Mouse (Mus musculus): ENCODE measurements around the gene Atox1. TPM values are rescaled to one million over a fixed set of nuclear protein-coding genes. Genes with fewer than 3 reads are reported as not detected.

Atox1 gene
- polyA plus RNA-seq (2012; rRNA removed), result 243 and 337 TPM in 2 replicates

DNA sequence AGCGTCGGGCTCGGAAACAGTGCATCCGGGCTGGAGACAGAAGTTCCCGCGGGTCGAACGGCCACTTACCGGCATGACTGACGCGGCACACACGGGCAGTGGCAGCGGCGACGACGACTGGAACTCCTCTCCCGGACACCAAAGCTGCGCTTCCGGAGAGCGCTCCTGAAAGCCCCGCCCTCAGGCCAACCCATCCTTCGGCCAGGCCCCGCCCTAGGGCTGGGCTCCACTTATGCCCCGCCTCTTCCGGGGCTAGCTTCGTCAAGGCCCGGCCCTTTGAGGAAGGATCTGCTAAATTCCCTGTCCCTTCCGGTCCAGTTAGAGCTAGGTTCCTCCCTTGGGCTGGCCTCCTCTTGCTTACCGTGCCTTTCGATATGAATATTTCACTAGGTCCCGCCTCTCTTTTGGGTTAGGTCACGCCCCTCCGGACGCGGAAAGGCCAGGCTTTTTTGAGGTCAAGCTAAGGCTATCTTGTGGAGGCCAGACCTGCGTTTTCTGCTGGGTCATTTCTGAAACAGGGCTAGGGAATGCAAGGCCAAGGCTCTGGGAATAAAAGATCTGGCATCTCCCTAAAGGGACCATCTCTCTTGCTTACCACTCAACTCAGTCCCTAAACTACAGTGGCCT, at the start of gene Atox1:
TSS of gene Atox1 (minus strand) at position 221 of the 627 bp plus-strand sequence.
- peak within 1 kb of the TSS; percentile 87 for H3K4me3 ChIP-seq (replicated peaks; ENCODE audit: extremely low read depth, low read depth, low read length)
- no peak for TF ChIP-seq CTCF (IDR thresholded peaks at IDR 0.05; ENCODE audit: insufficient read depth, low read length)
- peak; percentile 96 for TF ChIP-seq POLR2A (IDR thresholded peaks at IDR 0.05; ENCODE audit: borderline replicate concordance, extremely low read depth, low read depth, low read length)
- DNase-seq, result peak; percentile 93
- WGBS, result under 1% methylated on average over 36 of the region's 36 CpGs
- peaks cover 2% of the 10 kb centered on the region; the same call in 1 of the 2 replicates for H3K4me1 ChIP-seq (ENCODE audit: control insufficient read depth, insufficient read depth, low read length)

DNA sequence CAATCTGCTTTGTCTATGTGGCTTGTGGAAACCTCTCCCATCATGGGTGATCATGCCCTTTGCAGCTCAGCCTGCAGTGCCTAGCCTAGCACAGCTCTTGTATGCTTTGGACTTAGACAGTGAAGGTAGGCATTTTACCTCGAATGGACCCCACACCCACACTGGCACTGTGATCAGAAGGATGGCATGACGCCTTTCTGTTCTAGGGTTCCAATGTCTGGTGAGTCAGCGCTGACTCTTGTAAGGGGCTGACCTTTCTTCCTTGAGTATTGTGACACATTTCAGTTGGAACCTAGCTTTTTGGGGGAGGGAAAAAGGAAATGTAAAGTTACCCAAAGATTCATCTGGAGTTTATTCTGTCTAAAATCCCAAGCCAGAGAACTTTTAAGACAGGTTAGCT, 44.4 kb upstream of the Atox1 start:
- Histone ChIP-seq H3K4me1 (ENCODE audit: control insufficient read depth, insufficient read depth, low read length) (no peaks in the 10 kb centered on the region), H3K4me3 (replicated peaks; ENCODE audit: extremely low read depth, low read depth, low read length) (no peak overlapping the region)
- TF ChIP-seq CTCF (IDR thresholded peaks at IDR 0.05; ENCODE audit: insufficient read depth, low read length) (no peak), POLR2A (IDR thresholded peaks at IDR 0.05; ENCODE audit: borderline replicate concordance, extremely low read depth, low read depth, low read length) (no peak)
- 77% methylated on average over 3 of the region's 3 CpGs for WGBS
- no peak for DNase-seq

DNA sequence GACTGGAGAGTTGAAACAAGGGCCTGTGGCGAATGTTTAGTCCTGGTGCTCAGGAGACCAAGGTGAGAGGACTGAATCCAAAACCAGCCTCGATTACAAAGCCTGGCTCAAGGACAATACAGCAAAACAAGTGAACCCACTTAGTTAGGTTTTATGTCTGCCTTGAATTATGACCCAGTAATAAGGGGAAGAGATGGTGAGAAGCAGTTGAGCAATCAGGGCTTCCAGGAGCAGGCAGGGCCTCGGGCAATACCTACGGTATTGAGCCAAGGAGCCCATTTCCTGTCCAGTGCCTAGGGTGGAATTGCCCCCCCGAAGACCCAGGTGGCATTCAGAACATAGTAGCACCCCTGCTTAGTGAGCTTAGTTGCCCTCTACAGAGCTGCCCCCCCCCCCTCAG, 41.8 kb upstream of the Atox1 start:
- no peak for DNase-seq
- no peaks in the 10 kb centered on the region for H3K4me1 ChIP-seq (ENCODE audit: control insufficient read depth, insufficient read depth, low read length)
- no peak overlapping the region for H3K4me3 ChIP-seq (replicated peaks; ENCODE audit: extremely low read depth, low read depth, low read length)
- WGBS, result 54% methylated on average over 5 of the region's 5 CpGs
- no peak for TF ChIP-seq CTCF (IDR thresholded peaks at IDR 0.05; ENCODE audit: insufficient read depth, low read length)
- no peak for TF ChIP-seq POLR2A (IDR thresholded peaks at IDR 0.05; ENCODE audit: borderline replicate concordance, extremely low read depth, low read depth, low read length)

DNA sequence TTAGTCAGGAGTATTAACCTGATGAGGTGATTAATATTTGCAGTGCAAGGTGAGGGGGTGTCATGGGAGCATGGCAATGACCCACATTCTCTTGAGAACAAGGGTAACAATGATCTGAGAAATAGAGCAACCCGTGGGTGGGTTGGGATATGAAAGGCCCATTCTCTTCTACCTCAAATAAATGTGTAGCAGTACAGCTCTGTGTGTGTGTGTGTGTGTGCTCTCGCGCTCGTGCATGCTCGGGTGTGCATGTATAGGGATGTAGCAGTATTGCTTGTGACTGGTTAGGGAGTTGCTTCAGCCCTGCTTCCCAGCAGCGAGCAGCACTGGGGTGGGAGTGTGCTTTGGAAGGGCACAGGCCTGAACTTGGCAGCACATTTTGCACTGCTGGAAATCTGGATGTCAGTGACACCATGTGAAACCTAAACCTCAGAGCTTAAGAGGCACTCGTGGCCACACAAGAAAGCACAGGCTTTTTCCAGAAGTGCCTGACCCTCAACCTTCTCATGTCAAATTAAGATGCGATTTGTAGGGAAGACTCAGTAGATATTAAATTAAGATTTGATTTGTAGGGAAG, 41.0 kb upstream of the Atox1 start:
- Histone ChIP-seq H3K4me3 (replicated peaks; ENCODE audit: extremely low read depth, low read depth, low read length) (no peak overlapping the region), H3K4me1 (ENCODE audit: control insufficient read depth, insufficient read depth, low read length) (no peaks in the 10 kb centered on the region)
- no peak for DNase-seq
- 76% methylated on average over 8 of the region's 8 CpGs for WGBS
- TF ChIP-seq POLR2A (IDR thresholded peaks at IDR 0.05; ENCODE audit: borderline replicate concordance, extremely low read depth, low read depth, low read length) (no peak), CTCF (IDR thresholded peaks at IDR 0.05; ENCODE audit: insufficient read depth, low read length) (no peak)

DNA sequence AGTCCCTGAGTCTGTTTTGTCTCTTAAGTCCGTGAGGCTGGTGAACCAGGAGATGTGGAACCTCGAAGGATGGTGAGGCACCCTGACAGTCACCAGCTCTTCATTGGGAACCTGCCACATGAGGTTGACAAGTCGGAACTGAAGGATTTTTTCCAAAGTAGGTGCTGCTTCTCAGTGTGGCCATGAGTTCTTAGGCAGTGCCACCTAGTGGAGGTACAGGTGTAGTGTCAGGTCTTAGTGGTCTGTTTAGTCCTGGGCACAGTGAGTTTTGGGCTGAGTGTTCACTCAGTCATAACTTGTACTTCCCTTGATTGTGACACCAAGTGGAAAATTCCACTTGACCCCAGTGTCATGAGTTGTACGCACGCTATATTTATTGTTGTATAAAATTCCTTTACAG, 36.8 kb upstream of the Atox1 start:
- Histone ChIP-seq H3K4me1 (ENCODE audit: control insufficient read depth, insufficient read depth, low read length) (no peaks in the 10 kb centered on the region), H3K4me3 (replicated peaks; ENCODE audit: extremely low read depth, low read depth, low read length) (no peak overlapping the region)
- WGBS, result 31% methylated on average over 5 of the region's 5 CpGs
- DNase-seq, result peak; percentile 34
- TF ChIP-seq POLR2A (IDR thresholded peaks at IDR 0.05; ENCODE audit: borderline replicate concordance, extremely low read depth, low read depth, low read length) (no peak), CTCF (IDR thresholded peaks at IDR 0.05; ENCODE audit: insufficient read depth, low read length) (peak; percentile 72)

DNA sequence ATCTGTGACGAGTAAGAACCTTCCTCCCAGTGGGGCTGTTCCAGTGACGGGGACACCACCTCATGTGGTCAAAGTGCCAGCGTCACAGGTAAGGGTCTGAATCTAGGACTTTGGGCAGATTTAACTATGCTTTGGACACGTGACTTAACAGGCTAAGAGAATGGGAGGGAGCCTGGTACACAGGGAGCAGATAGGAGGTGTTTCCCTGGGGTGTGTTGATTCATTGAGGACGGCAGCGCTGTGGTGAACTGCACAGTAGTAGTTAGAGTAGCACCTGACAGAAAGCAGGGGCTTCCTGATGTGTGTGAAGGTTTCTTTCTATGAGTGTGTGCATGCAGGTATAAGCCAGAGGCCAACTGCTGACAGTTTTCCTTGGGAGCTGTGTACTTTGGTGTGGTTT, 35.1 kb upstream of the Atox1 start:
- no peaks in the 10 kb centered on the region for H3K4me1 ChIP-seq (ENCODE audit: control insufficient read depth, insufficient read depth, low read length)
- no peak for DNase-seq
- no peak overlapping the region for H3K4me3 ChIP-seq (replicated peaks; ENCODE audit: extremely low read depth, low read depth, low read length)
- 86% methylated on average over 6 of the region's 6 CpGs for WGBS
- TF ChIP-seq POLR2A (IDR thresholded peaks at IDR 0.05; ENCODE audit: borderline replicate concordance, extremely low read depth, low read depth, low read length) (no peak), CTCF (IDR thresholded peaks at IDR 0.05; ENCODE audit: insufficient read depth, low read length) (no peak)

DNA sequence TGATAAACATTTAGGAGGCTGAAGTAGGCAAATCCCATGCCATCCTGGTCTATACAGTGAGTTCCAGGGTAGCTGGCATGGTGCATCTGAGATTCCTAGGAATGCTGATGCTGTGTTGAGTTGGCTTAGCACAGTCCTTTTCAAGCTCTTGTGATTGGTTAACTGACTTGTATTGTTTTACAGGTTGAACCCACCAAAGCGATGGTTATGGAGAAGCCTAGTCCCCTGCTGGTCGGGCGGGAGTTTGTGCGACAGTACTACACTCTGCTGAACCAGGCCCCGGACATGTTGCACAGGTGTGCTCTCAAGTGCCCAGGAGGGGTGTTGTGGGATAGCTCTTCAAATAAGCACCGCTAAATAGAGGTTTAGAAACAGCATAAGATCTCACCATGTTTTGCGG, 24.4 kb upstream of the Atox1 start:
- H3K4me3 ChIP-seq (replicated peaks; ENCODE audit: extremely low read depth, low read depth, low read length), result no peak overlapping the region
- TF ChIP-seq CTCF (IDR thresholded peaks at IDR 0.05; ENCODE audit: insufficient read depth, low read length) (no peak), POLR2A (IDR thresholded peaks at IDR 0.05; ENCODE audit: borderline replicate concordance, extremely low read depth, low read depth, low read length) (no peak)
- H3K4me1 ChIP-seq (ENCODE audit: control insufficient read depth, insufficient read depth, low read length), result no peaks in the 10 kb centered on the region; the same call in 1 of the 2 replicates
- DNase-seq, result no peak
- 95% methylated on average over 7 of the region's 7 CpGs for WGBS

DNA sequence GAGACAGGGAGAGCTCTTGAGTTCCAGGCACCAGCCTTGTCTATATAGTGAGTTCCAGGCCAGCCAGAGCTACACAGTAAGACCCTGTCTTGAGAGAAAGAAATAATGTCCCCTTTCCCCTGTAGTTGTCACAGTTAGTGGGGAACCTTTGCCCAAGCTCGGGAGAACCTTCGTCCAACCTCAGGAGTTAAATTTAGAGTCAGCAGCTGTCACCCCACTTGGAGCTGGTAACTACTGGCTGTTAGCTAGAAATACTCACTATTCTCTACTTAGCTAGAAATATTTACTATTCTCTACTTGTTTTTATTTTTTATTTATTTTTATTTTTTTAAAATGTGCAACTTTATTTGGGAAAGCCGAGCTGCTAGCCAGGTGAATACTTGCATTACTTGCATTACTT, 12.2 kb upstream of the Atox1 start:
- TF ChIP-seq POLR2A (IDR thresholded peaks at IDR 0.05; ENCODE audit: borderline replicate concordance, extremely low read depth, low read depth, low read length), result no peak
- TF ChIP-seq CTCF (IDR thresholded peaks at IDR 0.05; ENCODE audit: insufficient read depth, low read length), result no peak

DNA sequence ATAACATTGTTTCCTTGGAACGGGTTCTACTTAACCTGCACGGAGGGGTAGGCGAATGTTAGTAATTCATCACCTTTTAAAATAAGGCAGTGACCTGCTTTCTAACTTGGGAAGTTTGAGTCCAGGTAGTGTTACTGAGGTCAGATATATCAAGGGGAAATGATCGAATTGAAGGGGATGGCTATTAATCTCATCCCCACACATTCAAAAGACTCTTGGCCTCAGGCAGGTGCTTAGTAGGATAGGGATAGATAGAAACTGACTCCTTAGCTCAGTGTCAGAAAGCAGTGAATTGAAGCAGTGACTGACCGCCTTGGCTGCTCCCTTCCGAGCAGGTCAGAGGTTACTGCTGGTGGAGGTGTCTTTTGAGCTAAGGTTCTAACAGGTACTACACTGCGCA, 10.4 kb upstream of the Atox1 start:
- TF ChIP-seq CTCF (IDR thresholded peaks at IDR 0.05; ENCODE audit: insufficient read depth, low read length) (no peak), POLR2A (IDR thresholded peaks at IDR 0.05; ENCODE audit: borderline replicate concordance, extremely low read depth, low read depth, low read length) (no peak)
- WGBS, result 74% methylated on average over 7 of the region's 7 CpGs
- Histone ChIP-seq H3K4me3 (replicated peaks; ENCODE audit: extremely low read depth, low read depth, low read length) (no peak overlapping the region), H3K4me1 (ENCODE audit: control insufficient read depth, insufficient read depth, low read length) (peaks cover 9% of the 10 kb centered on the region)
- DNase-seq, result no peak

More for the DNA sequence above, 12.2 kb upstream of the Atox1 start:
- Histone ChIP-seq H3K4me1 (ENCODE audit: control insufficient read depth, insufficient read depth, low read length) (peaks cover 7% of the 10 kb centered on the region), H3K4me3 (replicated peaks; ENCODE audit: extremely low read depth, low read depth, low read length) (no peak overlapping the region)
- no peak for DNase-seq
- 67% methylated on average over 3 of the region's 3 CpGs for WGBS

DNA sequence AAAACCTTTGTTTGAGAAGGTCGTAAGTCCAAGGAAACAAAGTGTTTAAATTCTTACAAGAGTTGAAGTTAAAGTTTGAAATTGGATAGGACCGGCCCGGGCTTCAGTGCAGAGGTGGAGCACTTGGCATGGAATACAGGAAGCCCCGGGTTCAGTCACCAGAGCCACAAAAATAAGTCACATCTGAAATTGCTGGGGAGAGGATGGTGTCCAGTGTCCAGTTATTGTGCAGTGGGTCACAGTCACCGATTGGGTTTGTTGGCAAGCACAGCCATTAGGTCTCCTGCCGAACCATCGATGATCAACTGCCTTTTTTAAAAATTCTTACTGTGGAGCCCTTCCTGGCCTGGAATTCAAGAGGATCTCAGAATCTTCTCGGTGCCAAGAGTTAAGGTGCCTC, 9.7 kb upstream of the Atox1 start:
- TF ChIP-seq POLR2A (IDR thresholded peaks at IDR 0.05; ENCODE audit: borderline replicate concordance, extremely low read depth, low read depth, low read length), result no peak
- no peak for TF ChIP-seq CTCF (IDR thresholded peaks at IDR 0.05; ENCODE audit: insufficient read depth, low read length)
- H3K4me3 ChIP-seq (replicated peaks; ENCODE audit: extremely low read depth, low read depth, low read length), result peak overlapping the region; percentile 29
- no peak for DNase-seq
- WGBS, result 7% methylated on average over 8 of the region's 8 CpGs
- H3K4me1 ChIP-seq (ENCODE audit: control insufficient read depth, insufficient read depth, low read length), result peaks cover 9% of the 10 kb centered on the region
